Mouse (Mus musculus): ENCODE data around the gene Slc45a3. TPM values are rescaled to one million over a fixed set of nuclear protein-coding genes. Genes with fewer than 3 reads are reported as not detected.

Gene Slc45a3
- polyA plus RNA-seq, 1 experiment from 2014 or later, result 0.96 TPM

GRCm38 (mm10) chr1:131942621-131943590 is 19.9 kb upstream of the Slc45a3 start:
- H3K9ac ChIP-seq (ENCODE audit: low read depth, low read length), result no peak overlapping the region
- H3K9me3 ChIP-seq (ENCODE audit: control insufficient read depth, low read length), result no peaks in the 10 kb centered on the region
- H3K4me3 ChIP-seq (ENCODE audit: low read length), result no peak overlapping the region
- no peak overlapping the region for H3K27ac ChIP-seq (ENCODE audit: low read depth, low read length)
- H3K4me2 ChIP-seq (ENCODE audit: low read length), result no peak overlapping the region
- 61% methylated on average over 16 of the region's 16 CpGs for WGBS
- ATAC-seq, result no peak
- H3K4me1 ChIP-seq (ENCODE audit: control insufficient read depth, insufficient read depth, low read depth, low read length), result no peaks in the 10 kb centered on the region
- H3K27me3 ChIP-seq (replicated peaks; ENCODE audit: control insufficient read depth, insufficient read depth, low read length), result no peaks in the 10 kb centered on the region
- H3K36me3 ChIP-seq (ENCODE audit: control insufficient read depth, insufficient read depth, low read length), result no peaks in the 10 kb centered on the region

- no peak for ATAC-seq
- no peaks in the 10 kb centered on the region for H3K9me3 ChIP-seq (ENCODE audit: control insufficient read depth, low read length)
- no peak overlapping the region for H3K4me3 ChIP-seq (ENCODE audit: low read length)
- no peak overlapping the region for H3K4me2 ChIP-seq (ENCODE audit: low read length)
- no peak overlapping the region for H3K27ac ChIP-seq (ENCODE audit: low read depth, low read length)
- no peaks in the 10 kb centered on the region for H3K4me1 ChIP-seq (ENCODE audit: control insufficient read depth, insufficient read depth, low read depth, low read length)
- 72% methylated on average over 10 of the region's 10 CpGs for WGBS
- H3K9ac ChIP-seq (ENCODE audit: low read depth, low read length), result no peak overlapping the region
- no peaks in the 10 kb centered on the region for H3K36me3 ChIP-seq (ENCODE audit: control insufficient read depth, insufficient read depth, low read length)
- no peaks in the 10 kb centered on the region for H3K27me3 ChIP-seq (replicated peaks; ENCODE audit: control insufficient read depth, insufficient read depth, low read length)
Observed at GRCm38 (mm10) chr1:131945674-131946440, 16.9 kb upstream of the Slc45a3 start.

GRCm38 (mm10) chr1:131946462-131947215 is 16.1 kb upstream of the Slc45a3 start:
- no peaks in the 10 kb centered on the region for H3K27me3 ChIP-seq (replicated peaks; ENCODE audit: control insufficient read depth, insufficient read depth, low read length)

GRCm38 (mm10) chr1:131947997-131948525 is 14.7 kb upstream of the Slc45a3 start:
- 53% methylated on average over 1 of the region's 1 CpGs for WGBS
- Histone ChIP-seq H3K27ac (ENCODE audit: low read depth, low read length) (no peak overlapping the region), H3K9me3 (ENCODE audit: control insufficient read depth, low read length) (no peaks in the 10 kb centered on the region), H3K4me1 (ENCODE audit: control insufficient read depth, insufficient read depth, low read depth, low read length) (no peaks in the 10 kb centered on the region), H3K9ac (ENCODE audit: low read depth, low read length) (no peak overlapping the region), H3K36me3 (ENCODE audit: control insufficient read depth, insufficient read depth, low read length) (no peaks in the 10 kb centered on the region), H3K4me2 (ENCODE audit: low read length) (no peak overlapping the region), H3K27me3 (replicated peaks; ENCODE audit: control insufficient read depth, insufficient read depth, low read length) (no peaks in the 10 kb centered on the region), H3K4me3 (ENCODE audit: low read length) (no peak overlapping the region)
- ATAC-seq, result no peak

More at GRCm38 (mm10) chr1:131946462-131947215, 16.1 kb upstream of the Slc45a3 start:
- Histone ChIP-seq H3K4me2 (ENCODE audit: low read length) (no peak overlapping the region), H3K36me3 (ENCODE audit: control insufficient read depth, insufficient read depth, low read length) (no peaks in the 10 kb centered on the region), H3K4me1 (ENCODE audit: control insufficient read depth, insufficient read depth, low read depth, low read length) (no peaks in the 10 kb centered on the region), H3K9me3 (ENCODE audit: control insufficient read depth, low read length) (no peaks in the 10 kb centered on the region), H3K4me3 (ENCODE audit: low read length) (no peak overlapping the region), H3K9ac (ENCODE audit: low read depth, low read length) (no peak overlapping the region), H3K27ac (ENCODE audit: low read depth, low read length) (no peak overlapping the region)
- ATAC-seq, result no peak
- 88% methylated on average over 11 of the region's 11 CpGs for WGBS

GRCm38 (mm10) chr1:131954242-131954865 is 8.4 kb upstream of the Slc45a3 start:
- H3K4me2 ChIP-seq (ENCODE audit: low read length), result no peak overlapping the region
- no peak for ATAC-seq
- peaks cover 3% of the 10 kb centered on the region; the same call in 1 of the 2 replicates for H3K27me3 ChIP-seq (replicated peaks; ENCODE audit: control insufficient read depth, insufficient read depth, low read length)
- H3K27ac ChIP-seq (ENCODE audit: low read depth, low read length), result no peak overlapping the region
- H3K4me1 ChIP-seq (ENCODE audit: control insufficient read depth, insufficient read depth, low read depth, low read length), result no peaks in the 10 kb centered on the region
- H3K9ac ChIP-seq (ENCODE audit: low read depth, low read length), result no peak overlapping the region
- WGBS, result 92% methylated on average over 12 of the region's 12 CpGs
- no peaks in the 10 kb centered on the region for H3K9me3 ChIP-seq (ENCODE audit: control insufficient read depth, low read length)
- no peaks in the 10 kb centered on the region for H3K36me3 ChIP-seq (ENCODE audit: control insufficient read depth, insufficient read depth, low read length)
- H3K4me3 ChIP-seq (ENCODE audit: low read length), result no peak overlapping the region

GRCm38 (mm10) chr1:131955131-131955757 is 7.5 kb upstream of the Slc45a3 start:
- Histone ChIP-seq H3K4me2 (ENCODE audit: low read length) (no peak overlapping the region), H3K4me3 (ENCODE audit: low read length) (no peak overlapping the region), H3K27ac (ENCODE audit: low read depth, low read length) (no peak overlapping the region), H3K4me1 (ENCODE audit: control insufficient read depth, insufficient read depth, low read depth, low read length) (no peaks in the 10 kb centered on the region), H3K9ac (ENCODE audit: low read depth, low read length) (no peak overlapping the region), H3K9me3 (ENCODE audit: control insufficient read depth, low read length) (no peaks in the 10 kb centered on the region), H3K27me3 (replicated peaks; ENCODE audit: control insufficient read depth, insufficient read depth, low read length) (peaks cover 3% of the 10 kb centered on the region; the same call in 1 of the 2 replicates), H3K36me3 (ENCODE audit: control insufficient read depth, insufficient read depth, low read length) (no peaks in the 10 kb centered on the region)
- no peak for ATAC-seq
- 61% methylated on average over 3 of the region's 3 CpGs for WGBS

- no peaks in the 10 kb centered on the region for H3K9me3 ChIP-seq (ENCODE audit: control insufficient read depth, low read length)
- peaks cover 3% of the 10 kb centered on the region for H3K4me1 ChIP-seq (ENCODE audit: control insufficient read depth, insufficient read depth, low read depth, low read length)
- H3K27ac ChIP-seq (ENCODE audit: low read depth, low read length), result no peak overlapping the region
- peaks cover 3% of the 10 kb centered on the region; the same call in 1 of the 2 replicates for H3K27me3 ChIP-seq (replicated peaks; ENCODE audit: control insufficient read depth, insufficient read depth, low read length)
- ATAC-seq, result no peak
- H3K4me2 ChIP-seq (ENCODE audit: low read length), result no peak overlapping the region
- H3K36me3 ChIP-seq (ENCODE audit: control insufficient read depth, insufficient read depth, low read length), result no peaks in the 10 kb centered on the region
- H3K4me3 ChIP-seq (ENCODE audit: low read length), result no peak overlapping the region
- no peak overlapping the region for H3K9ac ChIP-seq (ENCODE audit: low read depth, low read length)
- 80% methylated on average over 5 of the region's 5 CpGs for WGBS
Observed at GRCm38 (mm10) chr1:131957416-131957815, 5.4 kb upstream of the Slc45a3 start.

GRCm38 (mm10) chr1:131961004-131961403 is 1.8 kb upstream of the Slc45a3 start:
- Histone ChIP-seq H3K9ac (ENCODE audit: low read depth, low read length) (no peak overlapping the region), H3K4me1 (ENCODE audit: control insufficient read depth, insufficient read depth, low read depth, low read length) (peaks cover 11% of the 10 kb centered on the region), H3K4me3 (ENCODE audit: low read length) (no peak overlapping the region), H3K36me3 (ENCODE audit: control insufficient read depth, insufficient read depth, low read length) (no peaks in the 10 kb centered on the region), H3K9me3 (ENCODE audit: control insufficient read depth, low read length) (no peaks in the 10 kb centered on the region), H3K27me3 (replicated peaks; ENCODE audit: control insufficient read depth, insufficient read depth, low read length) (peaks cover 11% of the 10 kb centered on the region), H3K27ac (ENCODE audit: low read depth, low read length) (no peak overlapping the region), H3K4me2 (ENCODE audit: low read length) (no peak overlapping the region)
- ATAC-seq, result no peak
- WGBS, result 63% methylated on average over 2 of the region's 2 CpGs
